Mouse (Mus musculus) frontal cortex, adult (tissue): ENCODE data around the gene Ephb2.

Source experiments
- ATAC-seq: cut with Nextera tagmentation; 2 replicates; pipeline ENCODE4 v1.9.2; 2017; ENCODE audit warnings: mild to moderate bottlenecking, moderate library complexity, mixed read lengths; ENCODE audit not compliant: low TSS enrichment

The Ephb2 gene

GRCm38 (mm10) chr4:136732536-136733121 lies 103.2 kb downstream of the Ephb2 start:
- no peak for ATAC-seq

GRCm38 (mm10) chr4:136731761-136732160 lies 104.0 kb downstream of the Ephb2 start:
- ATAC-seq: no peak

- ATAC-seq: peak; percentile 69
Observed at GRCm38 (mm10) chr4:136731008-136731609, 104.7 kb downstream of the Ephb2 start.

- no peak for ATAC-seq
Observed at GRCm38 (mm10) chr4:136730501-136730900, 105.3 kb downstream of the Ephb2 start.

- ATAC-seq: no peak
Observed at GRCm38 (mm10) chr4:136729574-136729973, 106.2 kb downstream of the Ephb2 start.

GRCm38 (mm10) chr4:136726941-136727340 lies 108.8 kb downstream of the Ephb2 start:
- ATAC-seq: no peak

- no peak for ATAC-seq
Observed at GRCm38 (mm10) chr4:136724731-136725130, 111.1 kb downstream of the Ephb2 start.

- peak; percentile 88; the same call in 1 of the 2 replicates for ATAC-seq
Observed at GRCm38 (mm10) chr4:136722361-136723082, 113.3 kb downstream of the Ephb2 start.

GRCm38 (mm10) chr4:136721937-136722336 lies 113.9 kb downstream of the Ephb2 start:
- ATAC-seq: no peak

GRCm38 (mm10) chr4:136720025-136720424 lies 115.8 kb downstream of the Ephb2 start:
- ATAC-seq: no peak

- ATAC-seq: no peak
Observed at GRCm38 (mm10) chr4:136718193-136718986, 117.4 kb downstream of the Ephb2 start.

GRCm38 (mm10) chr4:136716561-136716972 lies 119.2 kb downstream of the Ephb2 start:
- peak; percentile 41; the same call in 1 of the 2 replicates for ATAC-seq

- 0 out of 2 replicates have a peak, but pooled peaks have one; percentile 55 for ATAC-seq
Observed at GRCm38 (mm10) chr4:136714530-136714929, 121.3 kb downstream of the Ephb2 start.

- no peak for ATAC-seq
Observed at GRCm38 (mm10) chr4:136713889-136714288, 121.9 kb downstream of the Ephb2 start.

- ATAC-seq: no peak
Observed at GRCm38 (mm10) chr4:136713431-136713830, 122.4 kb downstream of the Ephb2 start.

- ATAC-seq: no peak
Observed at GRCm38 (mm10) chr4:136711985-136712768, 123.6 kb downstream of the Ephb2 start.

GRCm38 (mm10) chr4:136710345-136710744 lies 125.4 kb downstream of the Ephb2 start:
- ATAC-seq: no peak

- ATAC-seq: no peak
Observed at GRCm38 (mm10) chr4:136708956-136709355, 126.8 kb downstream of the Ephb2 start.

GRCm38 (mm10) chr4:136706696-136707095 lies 129.1 kb downstream of the Ephb2 start:
- ATAC-seq: no peak

GRCm38 (mm10) chr4:136705091-136705490 lies 130.7 kb downstream of the Ephb2 start:
- ATAC-seq: no peak

- ATAC-seq: no peak
Observed at GRCm38 (mm10) chr4:136704551-136704950, 131.2 kb downstream of the Ephb2 start.
